Mouse (Mus musculus) ES-Bruce4 (cell line): ENCODE measurements at regions not wholly inside any gene's neighbourhood (a gene's known extent, or its start where the extent isn't known, plus 50 kb on each side); places are given as distances from the start of the nearest gene placed in this dataset.

Experiments
- H3K27ac ChIP-seq: 2 replicates; pipeline ENCODE4 v1.5.1; 2012; ENCODE audit warnings: low read length, inconsistent platforms; ENCODE audit not compliant: insufficient read depth
- H3K27me3 ChIP-seq: 2 replicates; pipeline ENCODE4 v1.6.1; 2012; ENCODE audit warnings: mild to moderate bottlenecking, low read length, inconsistent platforms; ENCODE audit not compliant: control insufficient read depth, poor library complexity, insufficient read depth, severe bottlenecking
- H3K36me3 ChIP-seq: 2 replicates; pipeline ENCODE4 v1.6.1; 2012; ENCODE audit warnings: inconsistent platforms, mild to moderate bottlenecking, low read length, moderate library complexity; ENCODE audit not compliant: control insufficient read depth, poor library complexity, insufficient read depth, severe bottlenecking
- H3K4me1 ChIP-seq: one replicate; pipeline ENCODE4 v1.8.1; 2011; ENCODE audit warnings: low read length; ENCODE audit not compliant: control insufficient read depth, insufficient read depth
- H3K4me3 ChIP-seq: 2 replicates; pipeline ENCODE4 v1.5.1; 2011; ENCODE audit warnings: low read depth, mild to moderate bottlenecking, low read length
- H3K9ac ChIP-seq: 2 replicates; pipeline ENCODE4 v1.6.1; 2012; ENCODE audit warnings: low read depth, mild to moderate bottlenecking, inconsistent platforms; ENCODE audit not compliant: poor library complexity, severe bottlenecking
- H3K9me3 ChIP-seq: replicated peaks from 2 replicates; pipeline ENCODE4 v1.6.1; 2012; ENCODE audit warnings: mild to moderate bottlenecking, low read length, inconsistent platforms; ENCODE audit not compliant: control insufficient read depth, poor library complexity, insufficient read depth, severe bottlenecking
- CTCF ChIP-seq: IDR thresholded peaks from one replicate; pipeline ENCODE4 v1.8.1; 2011; ENCODE audit warnings: low read depth, low read length
- EP300 ChIP-seq: IDR thresholded peaks from 2 replicates; pipeline ENCODE4 v1.6.1; 2011; ENCODE audit warnings: low read depth, low read length; ENCODE audit not compliant: insufficient read depth
- POLR2A ChIP-seq: IDR thresholded peaks from one replicate; pipeline ENCODE4 v1.8.1; 2011; ENCODE audit warnings: low read length; ENCODE audit not compliant: insufficient read depth

GRCm38 (mm10) chr2:169503598-169503958, 84.0 kb downstream of the Gm11011 start:
- TF ChIP-seq POLR2A = no peak
- no peak for TF ChIP-seq CTCF
- no peak for TF ChIP-seq EP300
- Histone ChIP-seq H3K27ac (no peak overlapping the region), H3K9ac (no peak overlapping the region), H3K9me3 (no peaks in the 10 kb centered on the region), H3K27me3 (no peaks in the 10 kb centered on the region), H3K4me1 (no peaks in the 10 kb centered on the region), H3K4me3 (no peak overlapping the region), H3K36me3 (no peaks in the 10 kb centered on the region)

- TF ChIP-seq POLR2A (no peak), CTCF (no peak), EP300 (no peak)
- Histone ChIP-seq H3K9ac (no peak overlapping the region), H3K27ac (no peak overlapping the region), H3K4me3 (no peak overlapping the region), H3K4me1 (no peaks in the 10 kb centered on the region), H3K36me3 (no peaks in the 10 kb centered on the region), H3K27me3 (no peaks in the 10 kb centered on the region), H3K9me3 (no peaks in the 10 kb centered on the region)
Observed at GRCm38 (mm10) chr2:169502717-169503597, 84.6 kb downstream of the Gm11011 start.

GRCm38 (mm10) chr2:169501736-169502340, 85.7 kb downstream of the Gm11011 start:
- TF ChIP-seq CTCF (no peak), POLR2A (no peak), EP300 (no peak)
- no peaks in the 10 kb centered on the region for H3K36me3 ChIP-seq
- no peak overlapping the region for H3K9ac ChIP-seq
- H3K27me3 ChIP-seq = no peaks in the 10 kb centered on the region
- no peaks in the 10 kb centered on the region for H3K9me3 ChIP-seq
- H3K27ac ChIP-seq = no peak overlapping the region
- no peak overlapping the region for H3K4me3 ChIP-seq
- H3K4me1 ChIP-seq = no peaks in the 10 kb centered on the region

- Histone ChIP-seq H3K9ac (no peak overlapping the region), H3K4me1 (no peaks in the 10 kb centered on the region), H3K27me3 (no peaks in the 10 kb centered on the region), H3K27ac (no peak overlapping the region), H3K36me3 (no peaks in the 10 kb centered on the region), H3K9me3 (peaks cover 3% of the 10 kb centered on the region; the same call in 1 of the 2 replicates), H3K4me3 (no peak overlapping the region)
- TF ChIP-seq CTCF = no peak
- no peak for TF ChIP-seq POLR2A
- no peak for TF ChIP-seq EP300
Observed at GRCm38 (mm10) chr2:169495368-169495767, 92.2 kb downstream of the Gm11011 start.

GRCm38 (mm10) chr2:169494503-169495311, 92.8 kb downstream of the Gm11011 start:
- Histone ChIP-seq H3K9ac (no peak overlapping the region), H3K36me3 (no peaks in the 10 kb centered on the region), H3K9me3 (peaks cover 3% of the 10 kb centered on the region; the same call in 1 of the 2 replicates), H3K27ac (no peak overlapping the region), H3K27me3 (no peaks in the 10 kb centered on the region), H3K4me1 (no peaks in the 10 kb centered on the region), H3K4me3 (no peak overlapping the region)
- TF ChIP-seq EP300 = no peak
- no peak for TF ChIP-seq POLR2A
- no peak for TF ChIP-seq CTCF
